Mouse (Mus musculus) stomach, postnatal 0 days (tissue): ENCODE measurements around the gene Paxip1.

Experiments
- CTCF ChIP-seq: IDR thresholded peaks from 2 replicates; pipeline ENCODE4 v1.5.1; 2016; ENCODE audit warnings: antibody characterized with exemption, low read depth, mild to moderate bottlenecking, moderate library complexity
- EP300 ChIP-seq: optimal IDR thresholded peaks from 2 replicates; pipeline ENCODE3; 2016; ENCODE audit warnings: antibody characterized with exemption

DNA sequence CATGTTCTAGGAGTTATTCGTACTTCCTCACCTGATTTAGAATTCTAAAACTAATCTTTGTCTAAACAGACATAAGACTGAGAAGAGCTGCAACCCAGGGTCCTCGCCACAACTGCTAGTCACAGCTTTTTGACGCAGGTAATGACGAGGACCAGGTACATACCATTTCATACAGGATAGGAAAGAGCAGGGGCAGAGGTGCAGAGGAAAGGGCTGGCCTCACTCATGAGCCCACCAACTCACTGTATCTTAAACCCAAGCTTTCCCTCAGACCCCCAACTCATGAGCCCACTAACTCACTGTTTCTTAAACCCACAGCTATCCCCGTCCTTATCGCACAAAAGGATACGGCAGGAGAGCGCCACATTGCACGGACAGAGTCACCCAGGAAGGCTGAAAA, 8.1 kb downstream of the Paxip1 start:
- no peak for TF ChIP-seq CTCF
- no peak for TF ChIP-seq EP300
